Mouse (Mus musculus) MEL (cell line): ENCODE data around the gene Efs. TPM values are rescaled to one million over a fixed set of nuclear protein-coding genes. Genes with fewer than 3 reads are reported as not detected.

ENCODE experiments used
- DNase-seq: peaks from one replicate; pipeline ENCODE4 v3.0.0; 2011; ENCODE audit warnings: low read depth, low spot score
- H3K27ac ChIP-seq: 2 replicates; pipeline ENCODE4 v1.5.1; 2012; ENCODE audit warnings: low read depth, mild to moderate bottlenecking, control low read depth, low read length, moderate library complexity; ENCODE audit not compliant: control insufficient read depth
- H3K27me3 ChIP-seq, 2 experiments: fragments of 150-350 bp in 1 of 2; sonication (generic) in 1 of 2; 2 replicates each; pipeline ENCODE4 v1.6.1; 2012; ENCODE audit warnings: low read length in 2 of 2, mild to moderate bottlenecking in 2 of 2, improper control_type of control experiment in 1 of 2, moderate library complexity in 1 of 2; ENCODE audit not compliant: insufficient read depth in 2 of 2, control insufficient read depth in 1 of 2
- H3K36me3 ChIP-seq, 2 experiments: 2 replicates each; pipeline ENCODE4 v1.6.1; 2012 to 2014; ENCODE audit warnings: low read length in 2 of 2, improper control_type of control experiment in 1 of 2, inconsistent platforms in 1 of 2, mild to moderate bottlenecking in 1 of 2; ENCODE audit not compliant: insufficient read depth in 2 of 2, control insufficient read depth in 1 of 2
- H3K4me1 ChIP-seq, 2 experiments: fragments of 150-350 bp in 1 of 2; sonication (generic) in 1 of 2; 2 replicates each; pipeline ENCODE4 v1.6.1; 2012; ENCODE audit warnings: low read length in 2 of 2, improper control_type of control experiment in 1 of 2, mild to moderate bottlenecking in 1 of 2; ENCODE audit not compliant: insufficient read depth in 2 of 2, control insufficient read depth in 1 of 2
- H3K4me3 ChIP-seq, 2 experiments: fragments of 150-350 bp in 1 of 2; sonication (generic) in 1 of 2; 2 replicates each; pipeline ENCODE4 v1.5.1; 2012; ENCODE audit warnings: low read depth in 2 of 2, low read length in 2 of 2, mild to moderate bottlenecking in 2 of 2, moderate library complexity in 2 of 2, control low read depth in 1 of 2, improper control_type of control experiment in 1 of 2; ENCODE audit not compliant: control insufficient read depth in 1 of 2, insufficient read depth in 1 of 2
- H3K79me2 ChIP-seq: 2 replicates; pipeline ENCODE4 v1.6.1; 2012; ENCODE audit warnings: mild to moderate bottlenecking, low read length, moderate library complexity; ENCODE audit not compliant: control insufficient read depth, poor library complexity, insufficient read depth
- H3K9ac ChIP-seq: 2 replicates; pipeline ENCODE4 v1.6.1; 2012; ENCODE audit warnings: low read depth, mild to moderate bottlenecking, control low read depth, low read length, moderate library complexity; ENCODE audit not compliant: control insufficient read depth, poor library complexity, severe bottlenecking
- H3K9me3 ChIP-seq: fragments of 150-350 bp; sonication (generic); replicated peaks from 2 replicates; pipeline ENCODE4 v1.6.1; 2012; ENCODE audit warnings: mild to moderate bottlenecking, low read length, improper control_type of control experiment, moderate library complexity; ENCODE audit not compliant: insufficient read depth
- BHLHE40 ChIP-seq: IDR thresholded peaks from 2 replicates; pipeline ENCODE4 v1.6.1; 2012; ENCODE audit warnings: low read depth, mild to moderate bottlenecking, inconsistent platforms, low read length, improper control_type of control experiment, borderline replicate concordance
- CHD2 ChIP-seq: IDR thresholded peaks from 2 replicates; pipeline ENCODE4 v1.6.1; 2011; ENCODE audit warnings: low read length, improper control_type of control experiment
- CTCF ChIP-seq, 3 experiments: IDR thresholded peaks in 2 of 3; conservative IDR thresholded peaks in 1 of 3; 2 replicates each; pipeline ENCODE4 v1.5.1; 2011 to 2012; ENCODE audit warnings: low read length in 3 of 3, low read depth in 2 of 3, mild to moderate bottlenecking in 2 of 3, improper control_type of control experiment in 1 of 3, inconsistent platforms in 1 of 3, mixed read lengths in 1 of 3, moderate library complexity in 1 of 3; ENCODE audit not compliant: control insufficient read depth in 1 of 3, insufficient read depth in 1 of 3, poor library complexity in 1 of 3, severe bottlenecking in 1 of 3
- E2F4 ChIP-seq: IDR thresholded peaks from 2 replicates; pipeline ENCODE4 v1.6.1; 2011; ENCODE audit warnings: low read depth, low read length, improper control_type of control experiment, borderline replicate concordance
- EP300 ChIP-seq, 2 experiments: IDR thresholded peaks; 2 replicates each; pipeline ENCODE4 v1.6.1; 2011; ENCODE audit warnings: improper control_type of control experiment in 2 of 2, low read length in 2 of 2, low read depth in 1 of 2, mild to moderate bottlenecking in 1 of 2
- ETS1 ChIP-seq: IDR thresholded peaks from 2 replicates; pipeline ENCODE4 v1.6.1; 2012; ENCODE audit warnings: low read depth, mild to moderate bottlenecking, inconsistent platforms, low read length, improper control_type of control experiment, moderate library complexity
- GABPA ChIP-seq: IDR thresholded peaks from 2 replicates; pipeline ENCODE4 v1.6.1; 2012; ENCODE audit warnings: low read depth, mild to moderate bottlenecking, inconsistent platforms, low read length, improper control_type of control experiment, moderate library complexity
- MAX ChIP-seq: IDR thresholded peaks from 2 replicates; pipeline ENCODE4 v1.6.1; 2011; ENCODE audit warnings: low read length, improper control_type of control experiment
- MAZ ChIP-seq: IDR thresholded peaks from 2 replicates; pipeline ENCODE4 v1.6.1; 2012; ENCODE audit warnings: low read depth, mild to moderate bottlenecking, inconsistent platforms, low read length, improper control_type of control experiment
- NELFE ChIP-seq: IDR thresholded peaks from 2 replicates; pipeline ENCODE4 v1.6.1; 2011; ENCODE audit warnings: low read depth, low read length, improper control_type of control experiment
- POLR2AphosphoS2 ChIP-seq: IDR thresholded peaks from 2 replicates; pipeline ENCODE4 v1.6.1; 2011; ENCODE audit warnings: low read length, improper control_type of control experiment
- POLR2AphosphoS5 ChIP-seq: IDR thresholded peaks from 2 replicates; pipeline ENCODE4 v1.6.1; 2012; ENCODE audit warnings: low read depth, borderline replicate concordance, mild to moderate bottlenecking, inconsistent platforms, low read length, moderate library complexity, mixed read lengths
- RAD21 ChIP-seq: IDR thresholded peaks from 2 replicates; pipeline ENCODE4 v1.6.1; 2011; ENCODE audit warnings: mild to moderate bottlenecking, low read depth, low read length, improper control_type of control experiment
- RCOR1 ChIP-seq: IDR thresholded peaks from 2 replicates; pipeline ENCODE4 v1.6.1; 2012; ENCODE audit warnings: low read depth, mild to moderate bottlenecking, inconsistent platforms, low read length, improper control_type of control experiment
- SIN3A ChIP-seq: IDR thresholded peaks from 2 replicates; pipeline ENCODE4 v1.6.1; 2012; ENCODE audit warnings: low read length, improper control_type of control experiment, inconsistent platforms
- TAL1 ChIP-seq: IDR thresholded peaks from 2 replicates; pipeline ENCODE4 v1.6.1; 2012; ENCODE audit warnings: mild to moderate bottlenecking, inconsistent platforms, low read length, moderate library complexity, mixed read lengths
- TCF12 ChIP-seq: IDR thresholded peaks from 2 replicates; pipeline ENCODE4 v1.6.1; 2014; ENCODE audit warnings: low read depth, mild to moderate bottlenecking, inconsistent platforms, low read length, improper control_type of control experiment, moderate library complexity
- USF1 ChIP-seq: IDR thresholded peaks from 2 replicates; pipeline ENCODE4 v1.6.1; 2014; ENCODE audit warnings: low read depth, mild to moderate bottlenecking, inconsistent platforms, low read length, improper control_type of control experiment, moderate library complexity
- USF2 ChIP-seq, 2 experiments: IDR thresholded peaks; 2 replicates each; pipeline ENCODE4 v1.6.1; 2011 to 2012; ENCODE audit warnings: improper control_type of control experiment in 2 of 2, low read length in 2 of 2, borderline replicate concordance in 1 of 2, inconsistent platforms in 1 of 2, low read depth in 1 of 2, mild to moderate bottlenecking in 1 of 2; ENCODE audit not compliant: insufficient read depth in 1 of 2
- polyA plus RNA-seq, 2 experiments: library from polyadenylated mRNA; stranded (reverse) in 1 of 2; unstranded in 1 of 2; fragments of >175 nt in 1 of 2; fragments of >200 nt in 1 of 2; gene quantifications; 2 replicates each; pipeline versions ENCODE4 v1.2.1 to v1.2.4; 2012; ENCODE audit warnings: low replicate concordance in 2 of 2, low read depth in 1 of 2; ENCODE audit not compliant: insufficient read length in 2 of 2, insufficient read depth in 1 of 2, missing spikeins in 1 of 2
- total RNA-seq: library from RNA; depleted of rRNA; stranded (reverse); fragments of 300-350 nt; gene quantifications from 2 replicates; pipeline ENCODE4 v1.2.3, GENCODE M21; 2012; rRNA removed

The Efs gene
- total RNA-seq (not detected in 2 replicates), polyA plus RNA-seq (not detected)

- TF ChIP-seq RAD21 (no peak), USF1 (no peak), GABPA (no peak), MAZ (no peak), SIN3A (no peak), POLR2AphosphoS5 (no peak), ETS1 (no peak), EP300 (IDR thresholded peaks at IDR 0.05; ENCODE audit: low read depth in 1 of 2, low read length in 2 of 2) (no peak), E2F4 (no peak), NELFE (no peak), TCF12 (no peak), POLR2AphosphoS2 (no peak), BHLHE40 (no peak), CTCF (IDR thresholded peaks at IDR 0.05 in 2 of 3, conservative IDR thresholded peaks at IDR 0.05 in 1 of 3; ENCODE audit: control insufficient read depth in 1 of 3, insufficient read depth in 1 of 3, low read depth in 2 of 3, low read length in 3 of 3, poor library complexity in 1 of 3, severe bottlenecking in 1 of 3) (no peak), MAX (no peak), RCOR1 (no peak), USF2 (IDR thresholded peaks at IDR 0.05; ENCODE audit: borderline replicate concordance in 1 of 2, insufficient read depth in 1 of 2, low read depth in 1 of 2, low read length in 2 of 2) (no peak), CHD2 (no peak), TAL1 (no peak)
- TF ChIP-seq, all 39 proteins: peak for 0
- Histone ChIP-seq H3K9ac (no peak within 1 kb of the TSS), H3K36me3 (no peaks in the 10 kb centered on the region; a peak in 1 of 4 replicates), H3K27ac (no peak within 1 kb of the TSS), H3K27me3 (peaks cover 3% of the 10 kb centered on the region in 2 experiments), H3K4me1 (peaks cover 8 to 9% of the 10 kb centered on the region in 2 experiments), H3K4me3 (no peak within 1 kb of the TSS), H3K9me3 (no peaks in the 10 kb centered on the region), H3K79me2 (no peaks in the 10 kb centered on the region)
- no peak for DNase-seq
Observed at GRCm38 (mm10) chr14:54925349-54926342, at the start of gene Efs. Efs (minus strand) TSS chr14:54926126.
